Mouse (Mus musculus) liver, embryonic 14.5 days (tissue): Measurements from ENCODE around the gene Col6a6.

Source experiments
- CTCF ChIP-seq: IDR thresholded peaks from 2 replicates; pipeline ENCODE4 v1.5.1; 2016; ENCODE audit warnings: antibody characterized with exemption, low read depth, control low read depth
- EP300 ChIP-seq: IDR thresholded peaks from 2 replicates; pipeline ENCODE4 v1.6.1; 2016; ENCODE audit warnings: antibody characterized with exemption, low read depth

DNA sequence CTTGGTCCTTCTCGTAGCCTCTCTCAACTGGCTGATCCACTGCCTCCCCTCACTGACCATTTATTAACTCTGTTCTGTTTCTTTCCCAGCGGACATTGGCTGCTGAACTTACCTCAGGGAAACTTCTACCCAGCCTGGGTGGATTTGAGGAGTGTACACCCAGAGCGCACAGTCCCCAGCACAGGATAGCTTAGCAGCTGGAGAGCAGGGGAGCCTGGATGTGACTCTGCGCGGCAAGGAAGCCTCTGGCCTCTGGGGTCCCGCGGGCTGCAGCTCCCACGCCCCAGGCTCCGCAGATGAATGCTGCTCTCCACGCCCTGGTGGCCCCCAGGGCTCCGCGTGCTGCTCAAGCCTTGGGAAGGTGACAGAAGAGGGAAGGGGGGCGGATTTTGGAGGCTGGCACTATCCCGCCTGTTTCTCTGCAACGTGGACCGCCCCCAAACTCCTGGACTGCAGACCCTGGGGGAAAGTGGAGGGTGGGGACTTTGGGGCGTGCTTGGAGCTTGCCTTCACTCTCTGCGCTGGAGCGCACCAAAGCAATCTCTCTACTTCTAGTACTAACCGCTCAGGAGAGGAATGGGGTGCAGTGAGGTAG lies at the start of gene Col6a6:
- TF ChIP-seq CTCF, result no peak
- no peak for TF ChIP-seq EP300
